Mouse (Mus musculus) c-Kit-positive CD71-positive TER-119-negative erythroid progenitor cells, embryonic 14.5 days (primary cell): Measurements from ENCODE around the gene Ankfn1.

Experiments
- DNase-seq: peaks from one replicate; pipeline ENCODE4 v3.0.0-alpha.2; 2013; ENCODE audit warnings: low read depth

The Ankfn1 gene

DNA sequence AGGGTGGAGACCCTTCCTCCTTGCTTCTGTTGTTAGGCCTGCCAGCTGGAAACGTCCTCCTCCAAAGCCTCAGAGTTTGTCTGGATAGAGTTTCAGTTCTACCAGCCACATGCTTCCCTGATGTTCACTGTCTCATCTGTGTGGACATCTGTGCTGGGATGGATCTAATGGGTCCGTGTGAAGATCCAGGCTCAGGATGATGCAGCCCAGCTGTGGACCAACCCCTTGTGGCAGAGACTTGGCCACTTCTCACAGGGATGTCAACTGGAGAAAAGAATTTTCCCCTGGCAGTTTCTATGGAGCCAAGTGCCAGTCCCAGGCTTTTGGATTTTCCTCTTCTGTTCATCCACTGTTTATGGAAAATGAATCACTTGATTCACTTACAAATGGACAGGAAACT is 100.5 kb downstream of the Ankfn1 start:
- no peak for DNase-seq

DNA sequence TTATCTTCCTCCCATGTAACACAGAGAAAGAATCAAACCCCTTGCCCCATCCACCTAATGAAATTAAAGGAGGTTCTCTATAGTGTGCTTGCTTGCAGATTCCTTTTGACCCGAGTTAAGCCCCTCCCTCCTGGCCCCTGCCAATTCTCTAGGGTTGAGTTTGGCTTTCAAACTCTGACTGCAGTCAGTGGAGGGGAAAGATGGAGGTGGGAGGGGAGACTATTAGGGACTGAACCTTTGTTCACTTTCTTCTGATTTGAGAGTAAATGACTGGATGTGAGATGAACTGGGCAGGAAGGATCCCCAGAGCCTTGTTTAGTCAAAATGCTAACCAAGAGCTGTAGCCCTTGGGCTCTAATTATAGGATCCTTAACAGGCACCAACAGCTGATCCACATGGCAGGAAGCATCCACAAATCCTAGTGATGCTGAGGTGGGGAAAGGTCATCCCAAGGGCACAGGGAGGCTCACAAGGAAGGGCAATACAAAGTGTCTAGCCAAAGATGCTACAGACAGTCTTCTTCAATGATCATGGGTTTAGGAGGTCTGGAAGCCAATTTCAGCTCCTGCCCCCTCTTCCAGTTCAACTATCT is 103.4 kb downstream of the Ankfn1 start:
- DNase-seq = no peak

DNA sequence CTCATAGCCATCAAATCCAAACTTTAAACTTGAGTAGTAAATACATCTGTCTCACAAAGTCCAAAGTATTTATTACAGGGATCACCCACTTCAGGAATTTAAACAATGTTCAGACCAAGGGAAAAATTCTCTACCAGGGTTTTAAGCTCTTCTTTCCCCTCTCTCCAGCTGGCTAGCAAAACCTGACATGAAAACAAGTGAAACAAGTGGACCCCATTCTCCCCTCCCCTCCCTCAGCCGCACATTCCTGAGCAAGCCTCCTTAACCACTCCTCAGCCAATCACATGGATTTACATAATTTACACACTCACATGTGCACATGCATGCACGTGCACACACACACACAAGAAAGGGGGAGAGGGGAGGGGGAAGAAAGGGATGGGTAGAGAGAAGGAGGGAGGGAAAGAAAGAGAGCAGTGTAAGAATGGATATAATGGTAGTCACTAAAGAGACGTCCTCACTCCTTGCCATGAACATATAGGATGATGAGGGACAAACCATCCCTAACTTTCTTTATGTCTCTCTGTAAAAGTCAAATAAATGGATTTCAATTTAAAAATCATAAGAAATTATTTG is 104.9 kb downstream of the Ankfn1 start:
- no peak for DNase-seq

DNA sequence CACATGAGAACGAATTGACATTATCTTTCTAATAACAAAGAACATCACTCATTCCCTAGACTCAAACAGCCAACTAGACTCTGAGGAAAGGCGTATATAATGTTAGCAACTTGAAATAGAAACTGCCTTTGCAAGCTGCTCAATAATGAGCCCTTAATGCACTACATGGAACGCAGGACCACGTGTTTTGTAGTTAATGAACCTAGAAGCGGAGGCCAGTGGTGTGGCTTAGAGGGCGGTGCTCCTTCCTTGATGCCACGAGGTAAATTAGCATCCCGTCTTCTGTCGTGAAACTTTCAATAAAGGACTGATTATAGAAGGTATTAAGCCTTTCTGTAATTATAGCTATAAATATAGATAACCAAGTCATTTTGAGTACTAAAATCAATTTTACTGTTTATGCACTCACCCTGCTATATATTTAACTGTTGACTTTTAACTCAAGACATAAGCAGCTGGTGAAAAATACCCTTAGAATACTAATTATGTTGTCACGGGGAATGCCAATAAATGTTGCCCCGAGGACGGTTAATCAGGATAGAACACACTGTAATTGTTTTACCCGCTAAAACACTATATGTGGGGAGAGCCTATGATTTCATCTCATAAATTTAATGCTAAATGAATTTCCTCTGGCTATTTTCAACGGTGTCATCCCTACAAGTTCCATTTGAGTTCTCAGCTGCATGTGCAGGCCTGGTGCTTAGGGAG is 112.1 kb downstream of the Ankfn1 start:
- DNase-seq = no peak

DNA sequence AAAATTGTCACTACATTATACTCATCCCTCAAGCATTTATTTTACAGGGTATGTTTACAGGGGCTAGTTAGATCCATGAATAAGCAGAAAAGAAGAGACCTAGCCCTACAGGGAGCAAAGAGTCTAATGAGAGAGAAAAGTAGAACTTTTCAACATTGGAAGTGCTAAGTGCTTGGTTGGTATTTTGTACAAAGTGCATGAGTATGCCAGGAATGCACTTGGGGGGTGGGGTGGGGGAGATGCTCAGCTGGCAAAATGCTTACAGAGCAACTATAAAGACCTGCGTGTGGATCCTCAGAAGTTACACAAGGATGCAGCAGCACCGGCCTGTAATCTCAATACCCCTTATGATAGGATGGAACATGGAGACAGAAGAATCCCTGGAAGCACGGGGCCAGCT is 118.4 kb downstream of the Ankfn1 start:
- DNase-seq = no peak

DNA sequence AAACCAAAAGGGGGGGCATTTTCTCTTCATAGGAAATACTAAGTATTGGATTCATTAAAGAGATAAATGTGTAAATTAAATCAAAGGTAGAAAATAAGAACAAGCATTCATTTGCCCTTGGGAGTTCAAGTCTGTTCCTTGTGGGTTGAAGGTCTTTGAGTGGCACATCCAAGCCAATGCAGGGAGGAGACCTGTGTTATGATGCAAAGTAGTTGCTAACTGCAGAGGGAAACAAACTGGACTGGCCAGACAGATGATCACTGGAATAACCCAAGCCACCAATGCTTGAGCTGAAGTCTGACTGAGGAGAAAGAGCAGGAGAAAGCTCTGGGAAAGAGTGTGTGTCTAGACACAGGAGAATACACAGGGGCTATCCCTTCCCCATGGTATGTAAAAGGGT is 120.9 kb downstream of the Ankfn1 start:
- DNase-seq = no peak

DNA sequence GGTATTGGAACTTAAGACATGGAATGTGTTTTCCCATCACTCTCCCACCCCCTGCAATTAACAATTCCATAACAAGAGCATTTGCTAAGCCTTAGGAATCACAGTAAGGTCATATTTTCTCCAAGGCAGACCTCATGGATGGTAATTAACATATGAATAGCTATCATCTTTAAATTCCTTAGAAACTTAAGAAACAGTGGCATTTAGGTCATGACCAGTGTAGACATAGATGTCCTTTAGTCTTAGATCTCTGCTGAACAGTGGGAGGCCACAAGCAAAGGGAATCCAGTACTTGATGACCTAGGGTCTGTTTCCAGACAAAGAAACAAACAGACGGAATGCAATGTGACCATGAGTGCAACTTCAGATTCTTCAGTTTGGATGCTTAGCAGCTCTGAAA is 141.7 kb downstream of the Ankfn1 start:
- DNase-seq = no peak

DNA sequence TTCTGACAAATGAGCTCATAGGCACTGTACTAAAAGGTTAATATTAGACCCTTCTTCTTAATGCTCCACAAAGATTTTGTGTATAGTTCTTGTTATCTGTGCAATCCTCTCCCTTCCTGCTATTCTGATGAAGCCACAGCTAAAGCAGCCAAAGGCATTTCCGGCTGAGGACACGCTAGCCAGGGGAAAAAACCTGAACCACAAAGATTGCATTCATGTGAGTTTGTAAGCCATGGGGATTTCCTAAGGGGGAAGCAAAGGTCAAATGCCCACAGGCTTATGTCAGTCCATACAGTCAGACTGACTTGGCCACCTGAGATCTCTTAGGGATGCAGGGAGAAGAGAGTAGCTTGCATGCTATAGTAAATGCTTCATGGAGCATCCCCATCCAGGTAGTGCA is 146.1 kb downstream of the Ankfn1 start:
- DNase-seq = no peak

DNA sequence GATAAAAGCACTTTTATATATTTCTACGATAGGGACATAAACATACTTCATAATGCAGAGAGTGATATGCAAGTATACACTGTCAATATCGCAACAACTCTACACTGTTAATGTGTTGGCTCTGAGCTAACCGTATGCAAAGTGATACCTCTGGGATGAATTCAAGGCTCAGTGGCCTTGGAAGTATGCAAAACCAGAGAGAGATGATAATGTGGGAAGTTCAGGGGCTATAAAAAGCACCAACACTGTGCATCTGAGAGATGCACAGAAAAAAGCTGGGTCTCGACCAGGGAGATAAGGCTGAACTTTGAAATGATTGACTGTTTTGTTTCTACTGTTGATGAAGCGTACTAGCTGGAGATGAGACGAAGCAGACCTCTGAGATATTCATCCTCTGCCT is 148.9 kb downstream of the Ankfn1 start:
- DNase-seq = no peak

DNA sequence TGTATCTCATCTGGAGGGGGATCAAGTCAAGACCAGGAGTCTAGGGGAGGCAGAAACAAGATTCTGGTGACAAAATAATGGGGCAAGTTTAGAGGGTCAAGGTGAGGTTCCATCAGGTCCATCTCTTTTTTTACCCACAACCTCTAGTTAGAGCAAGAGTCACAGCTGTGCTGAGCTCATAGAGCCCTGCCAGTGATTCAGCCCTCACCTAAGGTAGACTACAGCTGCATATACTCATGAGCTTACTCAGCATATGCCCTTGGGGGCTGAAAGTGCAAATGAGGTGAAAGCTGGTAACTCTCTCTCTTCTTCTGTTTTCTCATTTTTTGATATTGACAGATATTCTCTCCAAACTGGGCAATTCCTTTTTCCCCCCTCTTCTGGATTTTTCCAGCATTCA is 150.2 kb downstream of the Ankfn1 start:
- DNase-seq = no peak

DNA sequence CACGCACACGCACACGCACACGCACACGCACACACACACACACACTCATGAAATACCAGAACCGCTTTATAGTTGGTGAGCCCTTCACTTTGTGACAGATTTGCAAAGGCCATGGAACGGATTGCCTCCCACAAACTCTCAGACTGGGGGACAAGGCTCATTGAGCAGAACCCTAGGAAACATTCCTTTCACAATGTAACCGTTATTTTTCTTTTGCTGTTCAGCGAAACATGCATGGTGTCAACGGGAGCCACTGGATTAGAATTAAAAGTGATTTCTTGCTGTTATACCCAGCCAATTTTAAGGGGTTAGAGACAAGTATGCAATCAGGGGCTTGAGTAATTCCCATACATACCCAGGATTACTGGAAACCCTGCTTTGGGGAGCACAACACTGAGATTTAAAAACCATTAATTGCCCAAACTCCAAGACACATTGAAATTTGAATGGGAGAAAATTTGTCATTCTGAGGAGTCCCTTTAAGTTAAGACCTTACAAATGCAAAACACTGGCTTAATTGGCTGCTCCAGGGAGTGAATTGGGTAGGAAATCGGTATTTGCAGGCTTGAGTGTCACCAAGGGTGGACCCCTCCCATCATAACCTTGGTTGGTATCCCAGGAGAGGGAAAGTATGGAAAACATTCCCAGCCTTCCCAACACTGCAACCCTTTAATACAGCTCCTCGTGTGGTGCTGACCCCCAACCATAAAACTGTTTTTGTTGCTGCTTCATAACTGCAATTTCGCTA is 153.6 kb downstream of the Ankfn1 start:
- DNase-seq = no peak

DNA sequence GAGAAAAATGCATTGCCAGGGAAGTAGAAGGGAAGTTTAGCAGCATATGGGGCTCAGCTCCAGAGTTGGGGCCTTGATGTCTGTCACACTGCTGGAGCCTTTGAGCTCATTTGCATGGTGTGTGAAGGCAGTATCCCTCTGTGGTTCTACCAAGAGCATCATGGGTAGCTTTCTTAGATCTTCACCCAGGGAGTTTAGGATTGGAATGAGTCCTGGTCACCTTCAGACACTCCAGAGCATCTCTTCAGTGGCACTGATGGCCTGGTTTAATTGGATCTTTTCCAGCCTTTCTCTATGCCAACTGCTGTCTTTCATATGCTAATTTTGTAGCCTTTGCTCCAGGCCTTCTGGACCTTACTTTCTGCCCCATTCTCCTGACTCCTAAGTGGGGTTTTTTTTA is 157.5 kb downstream of the Ankfn1 start:
- DNase-seq = no peak

DNA sequence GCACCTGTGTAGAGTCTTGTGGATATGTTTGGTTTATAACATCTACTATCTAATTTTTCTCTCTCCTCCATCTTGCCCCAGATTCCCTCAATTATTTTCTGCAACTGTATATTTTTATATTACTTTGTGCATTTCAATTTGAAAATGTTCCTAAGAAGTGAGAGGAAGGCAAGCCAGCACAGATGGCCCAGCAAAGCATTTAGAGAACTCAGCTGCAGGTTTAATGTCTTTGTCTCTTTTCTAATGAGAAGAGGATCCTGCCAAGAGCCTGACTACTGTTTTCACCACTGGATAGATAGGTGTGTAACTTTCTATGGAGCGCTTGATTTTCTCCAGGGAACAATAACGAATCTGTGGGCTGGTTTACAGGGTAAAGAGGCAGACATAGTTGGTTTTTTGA is 161.6 kb downstream of the Ankfn1 start:
- DNase-seq = no peak

DNA sequence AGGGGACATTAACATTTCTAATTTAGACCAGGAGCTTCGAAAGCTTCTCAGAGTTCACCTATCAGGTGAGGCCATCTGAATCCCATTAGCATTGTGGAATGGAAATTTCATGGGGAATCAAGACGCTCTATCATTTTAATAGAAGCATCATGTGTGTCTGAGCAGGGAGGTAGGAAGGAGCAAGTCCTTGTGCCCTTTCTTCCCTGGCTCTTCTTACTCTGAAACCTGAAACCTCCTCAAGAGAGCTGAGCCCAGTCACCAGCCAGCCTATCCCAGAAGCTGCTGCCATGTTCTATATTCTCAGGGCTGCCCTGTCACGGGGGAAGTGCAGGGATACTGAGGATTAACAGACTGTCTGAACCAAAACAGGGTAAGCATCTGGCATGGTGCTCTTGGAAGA is 165.9 kb downstream of the Ankfn1 start:
- DNase-seq = no peak

DNA sequence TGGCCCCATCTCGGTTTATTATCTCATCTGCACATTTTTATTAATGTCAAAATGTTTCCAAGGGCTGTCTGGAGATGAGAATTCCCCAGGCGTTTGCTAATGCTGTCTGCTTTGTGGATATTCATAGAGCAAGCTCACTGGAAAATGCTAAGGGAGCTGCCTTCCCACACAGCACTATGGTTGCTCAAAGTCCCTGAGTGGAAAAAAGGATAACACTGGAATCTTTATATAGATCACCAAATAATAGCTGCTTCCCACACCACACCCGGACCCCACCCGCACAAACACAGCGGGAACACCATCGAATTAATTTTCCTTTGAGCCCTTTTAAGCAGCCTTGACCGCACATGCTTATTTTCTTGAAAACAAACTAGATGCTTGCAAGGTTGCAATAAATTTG is 169.4 kb downstream of the Ankfn1 start:
- no peak for DNase-seq

DNA sequence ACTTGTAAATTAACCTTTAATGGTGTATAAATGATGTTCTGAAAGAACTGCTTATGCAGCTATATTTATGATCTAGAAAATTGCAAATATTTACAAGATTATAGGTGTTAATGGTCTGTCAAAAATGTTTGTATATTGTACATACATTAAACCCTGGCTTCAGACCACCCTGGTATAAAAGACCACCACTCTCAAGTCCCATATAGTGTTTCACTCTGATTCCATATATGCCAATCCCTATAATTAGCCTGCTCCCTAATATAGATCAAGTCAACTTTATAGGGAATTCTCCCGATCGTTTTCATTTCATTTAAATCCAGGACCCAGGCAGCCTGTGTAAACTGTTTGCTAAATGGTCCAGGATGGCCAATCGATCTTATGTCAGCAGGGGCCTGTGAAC is 170.2 kb downstream of the Ankfn1 start:
- no peak for DNase-seq

DNA sequence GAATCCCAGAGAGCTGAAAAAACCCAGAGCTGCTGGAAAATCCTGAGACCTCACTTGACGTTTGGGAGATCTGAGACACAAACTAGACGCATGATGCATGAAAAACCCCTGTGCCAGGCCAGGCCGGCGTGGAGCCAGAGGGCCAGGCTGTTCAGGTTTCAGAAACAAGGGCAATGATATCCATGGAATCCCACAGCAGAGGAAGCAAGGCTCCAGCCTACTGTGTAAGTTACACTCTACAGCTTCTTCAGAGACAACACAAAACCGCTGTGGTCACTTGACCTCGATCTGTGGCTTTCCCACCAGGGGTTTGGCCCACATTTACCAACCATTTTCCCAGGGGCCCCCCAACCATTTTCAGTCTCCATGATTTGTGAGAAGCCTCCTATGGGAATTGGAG is 171.1 kb downstream of the Ankfn1 start:
- DNase-seq = no peak

DNA sequence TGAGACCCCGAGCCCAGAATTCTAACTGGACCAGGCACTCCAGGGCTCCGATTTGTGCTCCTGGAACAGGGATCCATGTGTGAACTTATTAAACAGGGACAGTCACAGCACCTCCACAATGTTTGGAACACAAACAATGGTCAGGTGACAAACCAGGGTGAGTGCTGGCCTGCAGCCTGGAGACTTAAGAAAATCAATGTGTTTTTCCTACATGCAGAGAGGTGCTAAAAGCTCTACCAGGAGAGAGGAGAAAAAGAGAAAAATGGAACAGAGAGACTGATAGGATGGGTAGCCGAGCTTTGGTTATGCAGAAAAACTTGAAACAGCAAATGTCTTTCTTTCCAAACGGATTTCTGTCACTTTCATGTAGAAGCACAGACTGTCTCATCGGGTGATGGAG is 174.5 kb downstream of the Ankfn1 start:
- no peak for DNase-seq

DNA sequence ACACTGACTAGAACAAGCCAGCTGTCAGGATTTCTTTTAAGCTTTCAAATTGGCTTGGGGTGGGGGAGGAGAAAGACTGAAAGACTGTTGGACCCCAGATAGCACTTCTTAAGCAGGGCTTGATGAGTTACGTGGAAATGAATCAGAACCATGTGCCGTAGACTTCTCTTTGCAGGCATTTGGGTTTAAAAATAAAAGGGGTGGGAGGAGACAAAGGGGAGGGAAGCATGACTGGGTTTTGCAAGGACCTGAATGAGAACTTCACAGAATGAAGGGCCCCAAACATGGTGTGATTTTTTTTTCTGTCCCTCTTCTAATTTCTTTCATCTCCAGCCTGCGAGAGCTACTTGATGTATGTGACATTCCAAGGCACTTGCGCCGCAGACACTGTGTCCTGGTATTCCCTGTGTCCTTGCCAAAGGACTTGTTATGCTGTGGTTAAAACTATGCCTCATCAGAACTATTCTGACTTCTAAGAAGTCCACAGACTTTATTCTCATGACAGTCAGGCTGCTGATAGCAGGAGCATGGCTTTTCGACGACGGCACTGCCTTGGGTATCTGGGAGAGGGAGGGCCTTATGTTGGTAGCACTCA is 176.4 kb downstream of the Ankfn1 start:
- DNase-seq = no peak

DNA sequence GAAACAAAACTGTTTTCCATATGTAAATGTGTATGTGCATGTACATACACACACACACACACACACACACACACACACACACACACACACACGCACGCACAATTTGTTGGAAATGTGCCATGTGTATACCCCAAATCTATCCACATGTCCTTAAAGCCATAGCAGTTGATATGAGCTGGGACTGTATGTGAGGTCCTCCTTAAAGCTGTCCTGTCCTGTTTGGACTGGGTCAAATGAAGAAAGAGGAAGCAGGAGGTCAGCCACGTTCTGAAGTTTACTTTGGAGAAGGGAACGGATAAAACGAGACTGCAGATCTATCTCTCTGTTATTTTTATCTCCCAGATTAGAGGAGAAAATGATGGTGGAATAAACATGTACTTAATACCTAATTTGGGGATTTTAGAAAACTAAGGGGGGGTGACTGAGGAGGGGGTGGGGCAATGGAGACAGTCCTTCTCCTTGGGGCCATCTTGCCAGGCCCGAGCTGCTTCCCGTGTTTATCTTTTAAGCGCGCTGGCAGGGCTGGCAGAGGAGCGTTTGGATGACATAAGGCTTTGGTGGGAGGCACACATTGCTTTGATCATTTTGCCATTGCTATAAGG is 187.1 kb downstream of the Ankfn1 start:
- DNase-seq = no peak

DNA sequence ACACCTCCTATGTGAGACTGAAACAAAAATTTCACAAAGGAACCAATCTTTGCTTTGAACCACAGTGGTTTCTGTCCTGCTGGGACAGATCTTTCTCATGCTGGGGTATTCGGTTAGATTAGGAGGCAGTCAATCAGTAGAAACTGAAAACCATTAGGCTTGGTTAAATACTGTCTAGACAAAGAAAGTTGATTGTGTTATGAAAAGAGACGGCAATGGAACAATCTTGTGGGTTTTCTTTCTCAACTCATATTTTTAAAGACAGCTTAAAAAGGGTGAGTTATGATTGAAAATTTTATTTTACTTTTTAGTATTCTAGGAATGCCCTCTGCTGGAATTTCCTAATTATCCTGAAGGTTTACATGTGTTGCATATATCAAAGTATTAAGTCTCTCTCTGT is 191.1 kb downstream of the Ankfn1 start:
- DNase-seq = no peak

DNA sequence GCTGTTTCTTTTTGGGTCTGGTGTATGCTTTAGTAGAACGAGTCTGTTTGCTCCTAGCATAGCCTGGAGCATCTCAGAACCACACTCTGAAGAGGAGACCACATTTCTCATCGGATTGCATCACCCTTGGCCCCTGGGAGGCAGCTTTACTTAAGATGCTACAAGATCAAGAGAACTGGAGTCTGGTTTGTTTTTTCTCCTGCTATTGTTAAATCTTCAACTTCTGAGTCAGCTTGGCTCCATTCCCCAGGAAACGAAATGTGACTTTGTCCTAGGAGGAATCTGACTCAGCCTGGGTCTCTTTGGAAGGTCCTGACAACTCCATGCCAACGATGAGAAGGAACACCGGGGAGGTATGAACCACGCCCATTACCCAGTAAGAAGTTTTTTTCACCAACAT is 197.6 kb downstream of the Ankfn1 start:
- DNase-seq = no peak
